Mouse (Mus musculus): ENCODE results near the gene Gm10639. TPM values are rescaled to one million over a fixed set of nuclear protein-coding genes. Genes with fewer than 3 reads are reported as not detected.
"Not testable (repeated sequence)": the region's sequence is repeated elsewhere in the genome, so short reads cannot be mapped to it uniquely, and the experiment has no call there.

The Gm10639 gene
- polyA plus RNA-seq, 1 experiment from 2014 or later, result not detected

GRCm38 (mm10) chr9:78308122-78308521 lies 18.4 kb downstream of the Gm10639 start:
- H3K27ac ChIP-seq (replicated peaks); H3K36me3 ChIP-seq; H3K9me3 ChIP-seq; H3K4me2 ChIP-seq (replicated peaks); H3K9ac ChIP-seq (replicated peaks); H3K27me3 ChIP-seq; H3K4me3 ChIP-seq; H3K4me1 ChIP-seq; ATAC-seq (replicated peaks): not testable (repeated sequence)
- 84% methylated on average over 3 of the region's 3 CpGs for WGBS

GRCm38 (mm10) chr9:78314696-78315095 lies 25.0 kb downstream of the Gm10639 start, which contains the start of gene Omt2a:
Gene Omt2a (minus strand): TSS chr9:78314796.
- Histone ChIP-seq H3K4me1 (no peaks in the 10 kb centered on the region), H3K4me2 (replicated peaks) (no peak within 1 kb of the TSS), H3K27ac (replicated peaks) (no peak within 1 kb of the TSS), H3K27me3 (no peaks in the 10 kb centered on the region), H3K9me3 (no peaks in the 10 kb centered on the region), H3K4me3 (no peak within 1 kb of the TSS), H3K36me3 (no peaks in the 10 kb centered on the region), H3K9ac (replicated peaks) (no peak within 1 kb of the TSS)
- 81% methylated on average over 2 of the region's 2 CpGs for WGBS
- ATAC-seq (replicated peaks), result no peak

GRCm38 (mm10) chr9:78319499-78319898 lies 29.8 kb downstream of the Gm10639 start:
- WGBS, result 34% methylated on average over 1 of the region's 1 CpGs
- Histone ChIP-seq H3K27me3 (no peaks in the 10 kb centered on the region), H3K4me3 (no peak overlapping the region), H3K27ac (replicated peaks) (no peak overlapping the region), H3K9me3 (no peaks in the 10 kb centered on the region), H3K4me2 (replicated peaks) (no peak overlapping the region), H3K4me1 (no peaks in the 10 kb centered on the region), H3K9ac (replicated peaks) (no peak overlapping the region), H3K36me3 (no peaks in the 10 kb centered on the region)
- ATAC-seq (replicated peaks), result no peak

GRCm38 (mm10) chr9:78327289-78327688 lies 37.6 kb downstream of the Gm10639 start, which contains the start of gene Omt2b:
Gene Omt2b (plus strand): TSS chr9:78327589.
- H3K36me3 ChIP-seq; H3K9ac ChIP-seq (replicated peaks): not testable (repeated sequence)
- 92% methylated on average over 1 of the region's 1 CpGs for WGBS

GRCm38 (mm10) chr9:78337050-78337449 lies 47.3 kb downstream of the Gm10639 start:
- not testable (repeated sequence) for H3K4me3 ChIP-seq; H3K4me1 ChIP-seq; H3K9me3 ChIP-seq; H3K36me3 ChIP-seq; H3K27ac ChIP-seq (replicated peaks); H3K4me2 ChIP-seq (replicated peaks); H3K9ac ChIP-seq (replicated peaks); H3K27me3 ChIP-seq; ATAC-seq (replicated peaks)

More at GRCm38 (mm10) chr9:78327289-78327688, 37.6 kb downstream of the Gm10639 start, which contains the start of gene Omt2b:
- H3K27ac ChIP-seq (replicated peaks); H3K4me2 ChIP-seq (replicated peaks); H3K4me1 ChIP-seq; ATAC-seq (replicated peaks); H3K9me3 ChIP-seq; H3K27me3 ChIP-seq; H3K4me3 ChIP-seq: not testable (repeated sequence)

GRCm38 (mm10) chr9:78340324-78340723 lies 50.6 kb downstream of the Gm10639 start:
- H3K27me3 ChIP-seq; H3K9me3 ChIP-seq; H3K27ac ChIP-seq (replicated peaks); H3K4me3 ChIP-seq; H3K4me1 ChIP-seq; H3K4me2 ChIP-seq (replicated peaks); H3K36me3 ChIP-seq; H3K9ac ChIP-seq (replicated peaks): not testable (repeated sequence)
- 11% methylated on average over 8 of the region's 8 CpGs for WGBS
- ATAC-seq (replicated peaks), result 0 out of 2 replicates have a peak, but pooled peaks have one; percentile 29

- H3K9me3 ChIP-seq; H3K4me1 ChIP-seq; H3K27ac ChIP-seq (replicated peaks); H3K4me2 ChIP-seq (replicated peaks); H3K4me3 ChIP-seq; H3K36me3 ChIP-seq; ATAC-seq (replicated peaks); H3K27me3 ChIP-seq; H3K9ac ChIP-seq (replicated peaks): not testable (repeated sequence)
- WGBS, result 90% methylated on average over 4 of the region's 4 CpGs
Observed at GRCm38 (mm10) chr9:78342494-78342893, 52.8 kb downstream of the Gm10639 start.

GRCm38 (mm10) chr9:78343055-78343454 lies 53.3 kb downstream of the Gm10639 start:
- WGBS, result 86% methylated on average over 9 of the region's 9 CpGs
- not testable (repeated sequence) for H3K4me2 ChIP-seq (replicated peaks); H3K4me3 ChIP-seq; H3K9ac ChIP-seq (replicated peaks); H3K36me3 ChIP-seq; H3K27me3 ChIP-seq; H3K4me1 ChIP-seq; H3K27ac ChIP-seq (replicated peaks); ATAC-seq (replicated peaks); H3K9me3 ChIP-seq

GRCm38 (mm10) chr9:78345235-78345634 lies 55.5 kb downstream of the Gm10639 start:
- H3K9ac ChIP-seq (replicated peaks); H3K9me3 ChIP-seq; H3K36me3 ChIP-seq; H3K27me3 ChIP-seq; ATAC-seq (replicated peaks); H3K4me2 ChIP-seq (replicated peaks); H3K4me1 ChIP-seq; H3K4me3 ChIP-seq; H3K27ac ChIP-seq (replicated peaks): not testable (repeated sequence)
- WGBS, result 65% methylated on average over 4 of the region's 4 CpGs

- H3K4me1 ChIP-seq, result no peaks in the 10 kb centered on the region
- 61% methylated on average over 3 of the region's 3 CpGs for WGBS
- ATAC-seq (replicated peaks), result no peak
- H3K9me3 ChIP-seq, result no peaks in the 10 kb centered on the region
- no peak overlapping the region for H3K9ac ChIP-seq (replicated peaks)
- no peak overlapping the region for H3K4me3 ChIP-seq
- H3K27me3 ChIP-seq, result no peaks in the 10 kb centered on the region
- no peak overlapping the region for H3K27ac ChIP-seq (replicated peaks)
- no peak overlapping the region for H3K4me2 ChIP-seq (replicated peaks)
- no peaks in the 10 kb centered on the region for H3K36me3 ChIP-seq
Observed at GRCm38 (mm10) chr9:78347004-78347403, 57.3 kb downstream of the Gm10639 start.

GRCm38 (mm10) chr9:78348206-78349004 lies 58.7 kb downstream of the Gm10639 start:
- H3K4me3 ChIP-seq; ATAC-seq (replicated peaks); H3K9ac ChIP-seq (replicated peaks); H3K36me3 ChIP-seq; H3K4me1 ChIP-seq; H3K4me2 ChIP-seq (replicated peaks); H3K27me3 ChIP-seq; H3K27ac ChIP-seq (replicated peaks); H3K9me3 ChIP-seq: not testable (repeated sequence)
- WGBS, result 75% methylated on average over 6 of the region's 6 CpGs

- not testable (repeated sequence) for H3K4me3 ChIP-seq; H3K27ac ChIP-seq (replicated peaks); H3K36me3 ChIP-seq; ATAC-seq (replicated peaks); H3K4me2 ChIP-seq (replicated peaks); H3K4me1 ChIP-seq; H3K9ac ChIP-seq (replicated peaks); H3K9me3 ChIP-seq; H3K27me3 ChIP-seq
- 78% methylated on average over 3 of the region's 3 CpGs for WGBS
Observed at GRCm38 (mm10) chr9:78349141-78349540, 59.4 kb downstream of the Gm10639 start.

- H3K4me3 ChIP-seq; ATAC-seq (replicated peaks); H3K27me3 ChIP-seq; H3K27ac ChIP-seq (replicated peaks); H3K9ac ChIP-seq (replicated peaks); H3K4me1 ChIP-seq; H3K9me3 ChIP-seq; H3K4me2 ChIP-seq (replicated peaks); H3K36me3 ChIP-seq: not testable (repeated sequence)
Observed at GRCm38 (mm10) chr9:78350007-78350406, 60.3 kb downstream of the Gm10639 start.
